Mouse (Mus musculus) heart, adult 2 months (tissue): ENCODE measurements at regions not wholly inside any gene's neighbourhood (a gene's known extent, or its start where the extent isn't known, plus 50 kb on each side); places are given as distances from the start of the nearest gene placed in this dataset.

ENCODE experiments used
- DNase-seq, 2 experiments: peaks; one replicate each; pipeline ENCODE4 v3.0.0; 2021
- H3K27ac ChIP-seq: fragments of 200-600 bp; 2 replicates; pipeline ENCODE4 v1.8.1; 2022
- H3K27me3 ChIP-seq: fragments of 200-500 bp; 2 replicates; pipeline ENCODE4 v1.6.1; 2012; ENCODE audit warnings: mild to moderate bottlenecking, low read length, inconsistent platforms, mixed read lengths; ENCODE audit not compliant: control insufficient read depth, insufficient read depth
- H3K36me3 ChIP-seq: fragments of 200-500 bp; 2 replicates; pipeline ENCODE4 v1.6.1; 2012; ENCODE audit warnings: low read length, inconsistent platforms; ENCODE audit not compliant: control insufficient read depth, insufficient read depth
- H3K4me1 ChIP-seq: fragments of 200-500 bp; 2 replicates; pipeline ENCODE4 v1.6.1; 2011; ENCODE audit warnings: low read length; ENCODE audit not compliant: control insufficient read depth, insufficient read depth
- H3K4me3 ChIP-seq: fragments of 200-600 bp; 2 replicates; pipeline ENCODE4 v1.8.1; 2022
- H3K79me2 ChIP-seq: fragments of 200-500 bp; replicated peaks from 2 replicates; pipeline ENCODE4 v1.6.1; 2012; ENCODE audit warnings: mild to moderate bottlenecking, inconsistent platforms, low read length, moderate library complexity, mixed read lengths; ENCODE audit not compliant: control insufficient read depth, insufficient read depth
- H3K9ac ChIP-seq: fragments of 200-500 bp; 2 replicates; pipeline ENCODE4 v1.6.1; 2012; ENCODE audit warnings: low read depth, mild to moderate bottlenecking, control low read depth, inconsistent platforms, low read length, mixed read lengths
- CTCF ChIP-seq: fragments of 200-600 bp; IDR thresholded peaks from 2 replicates; pipeline ENCODE4 v1.8.1; 2022; ENCODE audit warnings: antibody characterized with exemption, mild to moderate bottlenecking, moderate library complexity
- EP300 ChIP-seq: fragments of 200-500 bp; IDR thresholded peaks from 2 replicates; pipeline ENCODE4 v1.6.1; 2011; ENCODE audit warnings: low read depth, low read length, control low read depth; ENCODE audit not compliant: insufficient read depth
- POLR2A ChIP-seq: fragments of 200-500 bp; IDR thresholded peaks from 2 replicates; pipeline ENCODE4 v1.6.1; 2011; ENCODE audit warnings: mild to moderate bottlenecking, low read depth, low read length, control low read depth; ENCODE audit not compliant: insufficient read depth
- WGBS: fragments of 180-500 bp; shearing (Covaris S2); methylation state at CpG from one replicate; pipeline ENCODE4 v1.1.7; 2018; 5-methylcytosine and 5-hydroxymethylcytosine counted together
- intact Hi-C: fragments of 180-260 bp; cut with DNase I; formaldehyde crosslinking; loops from one replicate; pipeline ENCODE4 v1.15.1; 2025

DNA sequence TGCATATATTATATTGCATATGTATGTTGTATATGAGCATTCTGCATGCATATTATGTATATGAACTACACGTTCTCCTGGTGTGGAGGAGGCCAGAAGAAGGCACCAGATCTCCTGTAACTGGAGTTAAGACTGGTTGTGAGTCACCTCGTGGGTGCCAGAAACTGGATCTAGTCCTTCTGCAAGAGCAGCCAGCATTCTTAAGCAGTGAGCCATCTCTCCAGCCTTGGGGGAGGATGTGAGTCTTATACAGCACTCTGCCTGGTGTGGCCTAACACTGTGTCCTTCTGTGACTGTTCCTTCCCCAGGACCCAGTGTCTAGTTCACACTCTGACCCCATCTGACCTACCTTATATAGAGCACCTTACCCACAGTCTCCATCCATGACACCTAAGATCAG, 121.6 kb downstream of the Gm26897 start:
- DNase-seq, result no peak
- Histone ChIP-seq H3K4me3 (no peak overlapping the region), H3K27me3 (peaks cover 1% of the 10 kb centered on the region), H3K4me1 (no peaks in the 10 kb centered on the region), H3K36me3 (no peaks in the 10 kb centered on the region), H3K27ac (no peak overlapping the region), H3K9ac (no peak overlapping the region), H3K79me2 (no peaks in the 10 kb centered on the region)
- intact Hi-C loops, result no loop called here
- no peak for TF ChIP-seq EP300
- no peak for TF ChIP-seq POLR2A
- no peak for TF ChIP-seq CTCF
- 64% methylated on average over 2 of the region's 2 CpGs for WGBS

DNA sequence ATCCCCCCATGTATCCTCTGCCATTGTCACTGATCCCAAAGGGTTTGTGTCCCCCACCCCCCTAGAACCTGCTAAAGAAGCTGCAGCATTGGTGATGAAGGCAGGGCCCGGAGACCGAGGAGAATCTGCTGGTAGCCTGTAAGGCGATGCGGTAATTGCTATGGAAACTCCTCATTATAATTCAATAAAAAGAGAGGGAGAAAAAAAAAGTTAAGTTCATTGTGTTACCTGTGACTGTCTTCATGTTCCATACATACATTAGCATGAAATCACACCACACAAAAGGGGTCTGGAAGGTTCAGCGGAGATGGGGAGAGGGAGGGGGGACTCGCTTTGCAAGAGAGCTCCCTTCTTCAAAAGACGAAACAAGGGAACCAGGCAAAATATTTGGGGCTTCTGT, 123.5 kb downstream of the Gm26897 start:
- 87% methylated on average over 7 of the region's 7 CpGs for WGBS
- intact Hi-C loops, result no loop called here
- H3K36me3 ChIP-seq, result no peaks in the 10 kb centered on the region
- DNase-seq, result no peak
- H3K9ac ChIP-seq, result no peak overlapping the region
- H3K4me1 ChIP-seq, result no peaks in the 10 kb centered on the region
- H3K27me3 ChIP-seq, result peaks cover 1% of the 10 kb centered on the region
- H3K27ac ChIP-seq, result no peak overlapping the region
- no peak overlapping the region for H3K4me3 ChIP-seq
- TF ChIP-seq CTCF (no peak), POLR2A (no peak), EP300 (no peak)
- no peaks in the 10 kb centered on the region for H3K79me2 ChIP-seq

DNA sequence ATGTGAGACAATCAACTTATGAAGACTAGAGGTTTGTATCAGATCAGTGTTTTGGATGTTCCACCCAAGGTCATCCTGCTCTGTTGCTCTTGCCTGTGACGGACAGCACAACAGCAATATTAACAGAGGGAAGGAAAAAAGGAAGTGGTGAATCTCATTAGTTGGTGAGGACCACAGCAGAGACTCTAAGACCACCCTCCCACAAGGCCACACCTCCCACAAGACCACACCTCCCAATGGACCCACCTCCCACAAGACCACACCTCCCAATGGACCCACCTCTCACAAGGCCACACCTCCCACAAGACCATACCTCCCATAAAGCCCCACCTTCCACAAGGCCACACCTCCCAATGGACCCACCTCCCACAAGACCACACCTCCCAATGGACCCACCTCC, 126.7 kb downstream of the Gm26897 start:
- intact Hi-C loops, result no loop called here
- Histone ChIP-seq H3K4me1 (no peaks in the 10 kb centered on the region), H3K27ac (no peak overlapping the region), H3K9ac (no peak overlapping the region), H3K36me3 (no peaks in the 10 kb centered on the region), H3K79me2 (no peaks in the 10 kb centered on the region), H3K27me3 (no peaks in the 10 kb centered on the region), H3K4me3 (no peak overlapping the region)
- DNase-seq, result no peak
- 100% methylated on average over 1 of the region's 1 CpGs for WGBS
- TF ChIP-seq CTCF (no peak), EP300 (no peak), POLR2A (no peak)

DNA sequence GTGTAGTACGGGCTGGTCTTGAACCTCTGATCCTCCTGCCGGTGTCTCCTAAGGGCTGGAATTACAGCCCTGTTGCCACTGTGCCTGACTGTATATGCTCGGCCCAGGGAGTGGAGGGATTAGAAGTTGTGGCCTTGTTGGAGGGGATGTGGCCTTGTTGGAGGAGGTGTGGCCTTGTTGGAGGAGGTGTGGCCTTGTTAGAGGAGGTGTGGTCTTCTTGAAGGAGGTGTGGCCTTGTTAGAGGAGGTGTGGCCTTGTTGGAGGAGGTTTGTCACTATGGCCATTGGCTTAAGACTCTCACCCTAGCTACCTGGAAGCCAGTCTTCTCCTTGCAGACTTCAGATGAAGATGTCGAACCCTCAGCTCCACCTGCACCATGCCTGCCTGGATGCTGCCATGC, 128.6 kb downstream of the Gm26897 start:
- Histone ChIP-seq H3K9ac (no peak overlapping the region), H3K4me3 (no peak overlapping the region), H3K27ac (no peak overlapping the region), H3K79me2 (no peaks in the 10 kb centered on the region), H3K27me3 (no peaks in the 10 kb centered on the region), H3K4me1 (no peaks in the 10 kb centered on the region), H3K36me3 (no peaks in the 10 kb centered on the region)
- DNase-seq, result no peak
- intact Hi-C loops, result no loop called here
- no peak for TF ChIP-seq CTCF
- TF ChIP-seq POLR2A, result no peak
- TF ChIP-seq EP300, result no peak
- WGBS, result 95% methylated on average over 4 of the region's 4 CpGs

DNA sequence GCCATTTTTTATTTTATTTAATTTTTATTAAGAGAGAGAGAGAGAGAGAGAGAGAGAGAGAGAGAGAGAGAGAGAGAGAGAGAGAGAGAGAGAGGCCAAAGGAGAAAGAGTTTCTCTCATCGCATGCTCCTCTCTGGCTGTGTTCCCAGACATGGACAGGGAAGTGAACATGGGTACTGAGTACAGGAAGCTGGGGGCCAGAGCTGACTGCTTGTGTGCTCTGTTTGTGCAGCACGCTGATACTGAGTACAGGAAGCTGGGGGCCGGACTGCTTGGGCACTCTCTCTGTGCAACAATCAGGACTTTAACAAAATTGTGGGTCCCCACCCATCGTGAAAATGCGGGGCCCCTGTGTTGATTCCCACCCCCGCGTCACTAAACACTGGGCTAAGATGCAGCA, 130.2 kb downstream of the Gm26897 start:
- TF ChIP-seq POLR2A (no peak), EP300 (no peak), CTCF (no peak)
- no peaks in the 10 kb centered on the region for H3K79me2 ChIP-seq
- H3K36me3 ChIP-seq, result no peaks in the 10 kb centered on the region
- 24% methylated on average over 7 of the region's 7 CpGs for WGBS
- intact Hi-C loops, result no loop called here
- DNase-seq, result no peak
- H3K27me3 ChIP-seq, result no peaks in the 10 kb centered on the region
- H3K4me1 ChIP-seq, result no peaks in the 10 kb centered on the region
- H3K4me3 ChIP-seq, result no peak overlapping the region
- no peak overlapping the region for H3K9ac ChIP-seq
- no peak overlapping the region for H3K27ac ChIP-seq

DNA sequence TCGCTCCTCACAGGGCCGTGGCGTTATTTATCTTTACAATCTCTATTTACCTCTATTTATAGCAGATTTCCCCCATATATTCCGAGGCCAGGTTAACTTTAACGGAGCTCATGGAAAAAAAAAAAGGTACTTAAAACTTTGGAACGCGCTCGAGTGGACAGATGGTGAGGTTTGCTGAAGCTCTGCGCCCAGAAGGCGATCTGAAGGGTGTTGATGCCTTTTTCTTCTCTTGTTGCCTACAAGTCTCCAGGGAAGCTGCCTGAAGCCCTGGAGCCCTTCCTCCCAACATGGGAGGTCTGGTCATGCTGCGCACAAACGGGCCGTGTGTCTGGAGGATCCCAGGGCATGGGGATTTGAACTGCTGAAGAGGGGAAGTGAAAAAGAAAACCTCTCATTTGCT, 130.9 kb downstream of the Gm26897 start:
- 70% methylated on average over 13 of the region's 13 CpGs for WGBS
- Histone ChIP-seq H3K4me1 (no peaks in the 10 kb centered on the region), H3K27me3 (no peaks in the 10 kb centered on the region), H3K9ac (no peak overlapping the region), H3K27ac (no peak overlapping the region), H3K79me2 (no peaks in the 10 kb centered on the region), H3K36me3 (no peaks in the 10 kb centered on the region), H3K4me3 (no peak overlapping the region)
- intact Hi-C loops, result no loop called here
- TF ChIP-seq EP300 (no peak), CTCF (no peak), POLR2A (no peak)
- no peak for DNase-seq

DNA sequence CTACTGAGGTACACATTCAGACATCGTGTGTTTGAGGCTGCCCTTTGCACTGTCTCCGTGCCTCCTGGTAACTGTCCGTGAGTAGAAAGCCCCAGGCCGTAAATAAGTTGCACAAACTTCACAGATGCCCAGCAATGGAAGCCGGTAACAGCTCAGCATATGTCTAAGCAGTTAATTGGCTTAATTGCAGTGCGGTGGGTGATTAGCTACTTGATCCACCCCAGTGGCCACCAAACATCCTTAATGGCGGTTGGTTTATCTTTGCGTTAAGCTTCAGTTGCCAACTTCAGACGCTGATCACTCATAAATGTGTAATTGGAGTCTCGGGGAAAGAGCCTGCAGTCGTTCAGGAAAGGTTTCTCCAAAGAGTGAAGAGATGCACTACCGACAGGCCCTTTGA, 135.3 kb downstream of the Gm26897 start:
- H3K27me3 ChIP-seq, result no peaks in the 10 kb centered on the region
- no peaks in the 10 kb centered on the region for H3K36me3 ChIP-seq
- WGBS, result 88% methylated on average over 12 of the region's 12 CpGs
- intact Hi-C loops, result no loop called here
- H3K4me1 ChIP-seq, result no peaks in the 10 kb centered on the region
- H3K4me3 ChIP-seq, result no peak overlapping the region
- no peak overlapping the region for H3K9ac ChIP-seq
- TF ChIP-seq EP300, result no peak
- no peak for TF ChIP-seq POLR2A
- TF ChIP-seq CTCF, result no peak
- no peaks in the 10 kb centered on the region for H3K79me2 ChIP-seq
- no peak for DNase-seq
- no peak overlapping the region for H3K27ac ChIP-seq
